ENCODE assay signal across 21 mouse cellular contexts in genomic region chr5:146630961-146631360, GRCm38 (mm10). TPM values are rescaled to one million over a fixed set of nuclear protein-coding genes. Genes with fewer than 3 reads are reported as not detected.
A peak's percentile ranks its signal among the peaks of the same experiment; 100 is the strongest.
DNase-seq lines count a peak whose midpoint lies in the region; ATAC-seq lines count a peak whose summit lies in the region.
"Had no signal": no experiment of that assay in that cellular context is flagged by ENCODE, and none has a peak within 500 bp of the region (broad histone marks: within the 10 kb centered on the region; RNA-seq: fewer than 3 reads in every experiment).

No protein-coding gene starts in this region.

- 56% methylated on average over 4 of the region's 4 CpGs for WGBS in hindbrain, embryonic 13.5 days
- WGBS in hindbrain, embryonic 11.5 days = 48% methylated on average over 4 of the region's 4 CpGs

- no peak overlapping the region for H3K4me3 ChIP-seq in hindbrain, embryonic 13.5 days
- H3K4me3 ChIP-seq in hindbrain, embryonic 11.5 days (ENCODE audit: low read depth, low read length) = no peak overlapping the region
- H3K4me3 ChIP-seq: erythroblast, embryonic 14.5 days; heart, embryonic 12.5 days; stomach, embryonic 15.5 days had no signal

- ATAC-seq in hindbrain, embryonic 13.5 days (ENCODE audit: low FRiP score) = 0 out of 2 replicates have a peak, but pooled peaks have one; percentile 24
- no peak for ATAC-seq in hindbrain, embryonic 11.5 days (ENCODE audit: low FRiP score)
- ATAC-seq: liver, postnatal 0 days had no signal

- intact Hi-C loops in gastrocnemius, postnatal 36 days (cut with DNase I) = no loop called here

- H3K9ac ChIP-seq in hindbrain, embryonic 13.5 days = no peak overlapping the region
- no peak overlapping the region for H3K9ac ChIP-seq in hindbrain, embryonic 11.5 days (ENCODE audit: low read depth, low read length)
- H3K9ac ChIP-seq: heart, embryonic 12.5 days; liver, postnatal 0 days; stomach, embryonic 15.5 days had no signal

- no peak overlapping the region for H3K4me2 ChIP-seq in hindbrain, embryonic 13.5 days
- H3K4me2 ChIP-seq in hindbrain, embryonic 11.5 days (replicated peaks; ENCODE audit: low read depth, low read length) = no peak overlapping the region
- H3K4me2 ChIP-seq: heart, embryonic 12.5 days; stomach, embryonic 15.5 days had no signal

- H3K27me3 ChIP-seq in hindbrain, embryonic 13.5 days = no peaks in the 10 kb centered on the region
- H3K27me3 ChIP-seq in hindbrain, embryonic 11.5 days (ENCODE audit: control insufficient read depth, insufficient read depth, low read length) = no peaks in the 10 kb centered on the region
- H3K27me3 ChIP-seq: heart, embryonic 12.5 days; stomach, embryonic 15.5 days had no signal

- no peaks in the 10 kb centered on the region for H3K36me3 ChIP-seq in hindbrain, embryonic 13.5 days
- H3K36me3 ChIP-seq in hindbrain, embryonic 11.5 days (ENCODE audit: control insufficient read depth, insufficient read depth, low read length) = no peaks in the 10 kb centered on the region
- H3K36me3 ChIP-seq: heart, embryonic 12.5 days; stomach, embryonic 15.5 days had no signal

- H3K4me1 ChIP-seq in hindbrain, embryonic 13.5 days (replicated peaks) = peaks cover 5% of the 10 kb centered on the region; the same call in 1 of the 2 replicates
- no peaks in the 10 kb centered on the region for H3K4me1 ChIP-seq in hindbrain, embryonic 11.5 days (replicated peaks; ENCODE audit: control insufficient read depth, insufficient read depth, low read length)
- H3K4me1 ChIP-seq: heart, embryonic 12.5 days; stomach, embryonic 15.5 days had no signal

- no peaks in the 10 kb centered on the region for H3K9me3 ChIP-seq in hindbrain, embryonic 13.5 days
- no peaks in the 10 kb centered on the region for H3K9me3 ChIP-seq in hindbrain, embryonic 11.5 days (ENCODE audit: control insufficient read depth, low read length)
- H3K9me3 ChIP-seq: heart, embryonic 12.5 days; stomach, embryonic 15.5 days had no signal

- no peak for DNase-seq in hindbrain, embryonic 11.5 days (ENCODE audit: low spot score)
- peak; percentile 23 for DNase-seq in retina, postnatal 1 day
- no peak for DNase-seq in retina, embryonic 14.5 days (ENCODE audit: low spot score)
- peak; percentile 26 to 32 for DNase-seq in cerebellum, postnatal 36 days
- no peak for DNase-seq in gastrocnemius, postnatal 25 days
- no peak for DNase-seq in gastrocnemius, postnatal 36 days
- DNase-seq: adrenal gland, postnatal 36 days; liver; liver, postnatal 0 days; lung, postnatal 14 days; right cerebral cortex, postnatal 14 days; thymus, adult 2 months had no signal

- H3K27ac ChIP-seq in hindbrain, embryonic 13.5 days = no peak overlapping the region
- H3K27ac ChIP-seq in hindbrain, embryonic 11.5 days (ENCODE audit: low read depth, low read length) = no peak overlapping the region
- H3K27ac ChIP-seq: stomach, embryonic 15.5 days had no signal

RNA-seq across cellular contexts. Expression of gene Gpr12, which starts 45.9 kb away (rescaled TPM):
- polyA plus RNA-seq in hindbrain, embryonic 13.5 days (2015; fragmentation: Nextera tagmentation; extraction: Ambion mirVana) = 8.8 and 9.6 TPM in 2 replicates
- 0.14 and 0.38 TPM in 2 replicates for polyA plus RNA-seq in hindbrain, embryonic 11.5 days (2014; fragmentation: Nextera tagmentation; extraction: Ambion mirVana)
- not detected for total RNA-seq in gastrocnemius, postnatal 25 days (2021)
- not detected for total RNA-seq in gastrocnemius, postnatal 36 days (2021)
- total RNA-seq: adrenal gland, postnatal 36 days; ES-E14; gastrocnemius, postnatal 4 days; megakaryocyte-erythroid progenitor cell, adult 5-6 weeks had no signal
- polyA plus RNA-seq: erythroblast, embryonic 14.5 days; heart, embryonic 12.5 days; large intestine, adult 2 months; urinary bladder, adult 2 months had no signal

Comparison
In these comparisons a context has a peak if more than half of its experiments do, and no peak if none do; other contexts are left out.
1. DNase-seq: peak in retina, postnatal 1 day (single experiment) and cerebellum, postnatal 36 days (2 of 2); none in hindbrain, embryonic 11.5 days (single experiment), retina, embryonic 14.5 days (single experiment), gastrocnemius, postnatal 25 days (single experiment) and gastrocnemius, postnatal 36 days (0 of 2).